Mouse (Mus musculus) C3H10T1/2 (cell line): ENCODE results near the gene Lmod2. TPM values are rescaled to one million over a fixed set of nuclear protein-coding genes. Genes with fewer than 3 reads are reported as not detected.

Experiments used
- polyA plus RNA-seq, 2 experiments: library from polyadenylated mRNA; unstranded; fragments of >200 nt; fragmentation: generic; extraction: Trizol; gene quantifications; one replicate each; pipeline ENCODE4 v1.2.1; 2012; ENCODE audit warnings: missing spikeins in 2 of 2

The Lmod2 gene
- polyA plus RNA-seq: not detected

GRCm38 (mm10) chr6:24597500-24597899 lies at the start of gene Lmod2:
Gene Lmod2 (plus strand): TSS chr6:24597762.

Other genes with a start within 250 kb of the Lmod2 start
- not detected for gene Iqub, start 82.7 kb upstream of the Lmod2 start, polyA plus RNA-seq
- gene Ndufa5, start 69.7 kb upstream of the Lmod2 start, polyA plus RNA-seq: 100 to 1,000 TPM in 1 of 2 experiments, 10 to 100 TPM in 1; 29.9 to 238 TPM
- not detected for gene Asb15, start 69.6 kb upstream of the Lmod2 start, polyA plus RNA-seq
- 1 to 10 TPM in 1 of 2 experiments, under 1 TPM in 1; 0.94 to 7.1 TPM for gene Wasl, start 67.2 kb downstream of the Lmod2 start, polyA plus RNA-seq
- not detected for gene Hyal6, start 135.5 kb downstream of the Lmod2 start, polyA plus RNA-seq
- gene Hyal4, start 150.6 kb downstream of the Lmod2 start, polyA plus RNA-seq: not detected
- not detected for gene Spam1, start 193.4 kb downstream of the Lmod2 start, polyA plus RNA-seq